Mouse (Mus musculus): ENCODE results near the gene Slc44a5. TPM values are rescaled to one million over a fixed set of nuclear protein-coding genes. Genes with fewer than 3 reads are reported as not detected.

The Slc44a5 gene
- polyA plus RNA-seq, 1 experiment from 2014 or later = 1.4 TPM

GRCm38 (mm10) chr3:154208479-154208878, 235.2 kb downstream of the Slc44a5 start:
- Histone ChIP-seq H3K27me3 (ENCODE audit: control insufficient read depth, insufficient read depth, low read length) (no peaks in the 10 kb centered on the region), H3K36me3 (ENCODE audit: control insufficient read depth, insufficient read depth, low read length) (no peaks in the 10 kb centered on the region), H3K4me3 (ENCODE audit: control insufficient read depth in 1 of 2, insufficient read depth in 1 of 2, low read depth in 1 of 2, low read length in 2 of 2) (no peak overlapping the region), H3K9me3 (ENCODE audit: control insufficient read depth, low read length) (no peaks in the 10 kb centered on the region), H3K9ac (ENCODE audit: low read length) (no peak overlapping the region), H3K4me1 (ENCODE audit: control insufficient read depth in 2 of 2, insufficient read depth in 2 of 2, low read length in 2 of 2) (no peaks in the 10 kb centered on the region; a peak in 1 of 4 replicates), H3K4me2 (ENCODE audit: low read length) (no peak overlapping the region), H3K27ac (replicated peaks in 1 of 2; ENCODE audit: control insufficient read depth in 1 of 2, insufficient read depth in 1 of 2, low read depth in 2 of 2, low read length in 2 of 2) (no peak overlapping the region)
- WGBS = 92% methylated on average over 2 of the region's 2 CpGs
- ATAC-seq (ENCODE audit: insufficient number of reproducible peaks, insufficient read depth, low FRiP score, low read depth) = no peak

DNA sequence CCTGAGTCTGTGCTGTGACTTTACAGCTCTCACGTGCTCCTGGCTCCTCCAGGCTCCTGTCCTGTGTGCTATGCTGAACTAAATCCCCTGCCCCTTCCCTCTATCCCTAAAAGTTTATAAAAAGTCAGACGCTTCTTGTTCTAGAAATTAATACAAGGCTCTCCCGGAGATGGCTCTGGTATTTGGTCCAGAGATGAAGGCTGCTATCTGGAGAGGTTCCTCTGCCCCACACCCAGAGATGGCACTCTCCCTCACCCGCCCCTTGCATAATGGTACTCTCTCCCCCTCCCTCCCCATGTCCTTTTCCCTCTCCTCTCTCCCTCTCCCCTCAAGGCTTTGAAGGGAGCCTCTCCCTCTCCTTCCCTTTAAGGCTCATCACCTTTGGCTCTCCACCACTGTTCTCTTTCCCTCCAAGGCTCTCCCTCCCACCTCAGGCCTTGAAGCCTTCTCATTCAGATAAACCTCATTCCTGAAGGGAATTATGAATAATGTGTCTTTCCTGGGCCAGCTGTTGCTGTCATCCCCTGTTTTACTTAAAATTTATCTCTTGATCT, 236.0 kb downstream of the Slc44a5 start:
- WGBS = 37% methylated on average over 4 of the region's 4 CpGs
- Histone ChIP-seq H3K9ac (ENCODE audit: low read length) (no peak overlapping the region), H3K36me3 (ENCODE audit: control insufficient read depth, insufficient read depth, low read length) (no peaks in the 10 kb centered on the region), H3K27me3 (ENCODE audit: control insufficient read depth, insufficient read depth, low read length) (no peaks in the 10 kb centered on the region), H3K4me2 (ENCODE audit: low read length) (no peak overlapping the region), H3K27ac (replicated peaks in 1 of 2; ENCODE audit: control insufficient read depth in 1 of 2, insufficient read depth in 1 of 2, low read depth in 2 of 2, low read length in 2 of 2) (no peak overlapping the region), H3K4me3 (ENCODE audit: control insufficient read depth in 1 of 2, insufficient read depth in 1 of 2, low read depth in 1 of 2, low read length in 2 of 2) (no peak overlapping the region), H3K4me1 (ENCODE audit: control insufficient read depth in 2 of 2, insufficient read depth in 2 of 2, low read length in 2 of 2) (no peaks in the 10 kb centered on the region; a peak in 1 of 4 replicates), H3K9me3 (ENCODE audit: control insufficient read depth, low read length) (no peaks in the 10 kb centered on the region)
- ATAC-seq (ENCODE audit: insufficient number of reproducible peaks, insufficient read depth, low FRiP score, low read depth) = no peak

DNA sequence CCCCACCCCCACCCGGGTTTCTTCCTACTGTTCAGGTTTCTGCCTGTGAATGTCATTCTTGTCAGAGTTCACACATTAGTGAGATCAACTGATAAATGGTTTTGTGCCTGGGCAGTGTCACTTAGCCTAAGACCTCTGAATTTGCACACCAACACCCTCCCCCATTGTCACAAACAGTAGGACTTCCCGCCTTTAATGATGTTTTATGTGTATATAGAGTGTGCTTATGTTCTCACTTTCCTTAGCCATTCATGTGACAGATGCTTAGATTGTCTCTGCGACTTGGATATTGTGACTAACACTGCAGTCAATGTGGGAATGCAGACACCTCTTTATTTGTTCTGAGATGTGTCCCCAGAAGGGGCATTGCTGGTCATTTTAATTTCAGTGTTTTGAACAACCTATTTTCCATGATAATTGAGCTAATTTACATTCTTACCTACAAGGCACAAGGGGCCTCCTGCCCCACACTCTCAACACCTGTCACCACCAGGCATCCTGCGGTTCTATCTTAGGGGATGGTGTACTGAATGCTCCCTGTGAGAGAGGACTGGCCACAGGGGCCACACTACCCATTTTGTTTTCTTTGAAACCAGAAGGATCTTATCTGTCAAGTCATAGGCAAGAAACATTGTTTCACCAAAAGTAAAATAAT, 236.7 kb downstream of the Slc44a5 start:
- 24% methylated on average over 4 of the region's 4 CpGs for WGBS
- Histone ChIP-seq H3K9ac (ENCODE audit: low read length) (no peak overlapping the region), H3K27ac (replicated peaks in 1 of 2; ENCODE audit: control insufficient read depth in 1 of 2, insufficient read depth in 1 of 2, low read depth in 2 of 2, low read length in 2 of 2) (no peak overlapping the region)

GRCm38 (mm10) chr3:154210431-154211055, 237.3 kb downstream of the Slc44a5 start:
- Histone ChIP-seq H3K27ac (replicated peaks in 1 of 2; ENCODE audit: control insufficient read depth in 1 of 2, insufficient read depth in 1 of 2, low read depth in 2 of 2, low read length in 2 of 2) (no peak overlapping the region), H3K4me2 (ENCODE audit: low read length) (no peak overlapping the region), H3K36me3 (ENCODE audit: control insufficient read depth, insufficient read depth, low read length) (no peaks in the 10 kb centered on the region), H3K4me3 (ENCODE audit: control insufficient read depth in 1 of 2, insufficient read depth in 1 of 2, low read depth in 1 of 2, low read length in 2 of 2) (no peak overlapping the region), H3K9ac (ENCODE audit: low read length) (no peak overlapping the region), H3K4me1 (ENCODE audit: control insufficient read depth in 2 of 2, insufficient read depth in 2 of 2, low read length in 2 of 2) (peaks cover 3 to 4% of the 10 kb centered on the region in 2 experiments; a peak in 2 of 4 replicates), H3K9me3 (ENCODE audit: control insufficient read depth, low read length) (no peaks in the 10 kb centered on the region), H3K27me3 (ENCODE audit: control insufficient read depth, insufficient read depth, low read length) (no peaks in the 10 kb centered on the region)
- ATAC-seq (ENCODE audit: insufficient number of reproducible peaks, insufficient read depth, low FRiP score, low read depth) = no peak
- WGBS = 61% methylated on average over 10 of the region's 10 CpGs

More for the DNA sequence above, 236.7 kb downstream of the Slc44a5 start:
- no peaks in the 10 kb centered on the region for H3K9me3 ChIP-seq (ENCODE audit: control insufficient read depth, low read length)
- no peak overlapping the region for H3K4me3 ChIP-seq (ENCODE audit: control insufficient read depth in 1 of 2, insufficient read depth in 1 of 2, low read depth in 1 of 2, low read length in 2 of 2)
- H3K4me2 ChIP-seq (ENCODE audit: low read length) = no peak overlapping the region
- H3K27me3 ChIP-seq (ENCODE audit: control insufficient read depth, insufficient read depth, low read length) = no peaks in the 10 kb centered on the region
- no peaks in the 10 kb centered on the region for H3K36me3 ChIP-seq (ENCODE audit: control insufficient read depth, insufficient read depth, low read length)
- H3K4me1 ChIP-seq (ENCODE audit: control insufficient read depth in 2 of 2, insufficient read depth in 2 of 2, low read length in 2 of 2) = no peaks in the 10 kb centered on the region; a peak in 1 of 4 replicates
- no peak for ATAC-seq (ENCODE audit: insufficient number of reproducible peaks, insufficient read depth, low FRiP score, low read depth)

- H3K4me1 ChIP-seq (ENCODE audit: control insufficient read depth in 2 of 2, insufficient read depth in 2 of 2, low read length in 2 of 2) = peaks cover 4 to 6% of the 10 kb centered on the region in 2 experiments; a peak in 2 of 4 replicates
- no peak overlapping the region for H3K27ac ChIP-seq (replicated peaks in 1 of 2; ENCODE audit: control insufficient read depth in 1 of 2, insufficient read depth in 1 of 2, low read depth in 2 of 2, low read length in 2 of 2)
- no peak overlapping the region for H3K4me2 ChIP-seq (ENCODE audit: low read length)
- H3K9me3 ChIP-seq (ENCODE audit: control insufficient read depth, low read length) = no peaks in the 10 kb centered on the region
- no peaks in the 10 kb centered on the region for H3K36me3 ChIP-seq (ENCODE audit: control insufficient read depth, insufficient read depth, low read length)
- H3K9ac ChIP-seq (ENCODE audit: low read length) = no peak overlapping the region
- no peak for ATAC-seq (ENCODE audit: insufficient number of reproducible peaks, insufficient read depth, low FRiP score, low read depth)
- H3K27me3 ChIP-seq (ENCODE audit: control insufficient read depth, insufficient read depth, low read length) = no peaks in the 10 kb centered on the region
- H3K4me3 ChIP-seq (ENCODE audit: control insufficient read depth in 1 of 2, insufficient read depth in 1 of 2, low read depth in 1 of 2, low read length in 2 of 2) = no peak overlapping the region
- WGBS = 68% methylated on average over 2 of the region's 2 CpGs
Observed at GRCm38 (mm10) chr3:154212551-154212950, 239.3 kb downstream of the Slc44a5 start.

- peaks cover 4 to 6% of the 10 kb centered on the region in 2 experiments; a peak in 2 of 4 replicates for H3K4me1 ChIP-seq (ENCODE audit: control insufficient read depth in 2 of 2, insufficient read depth in 2 of 2, low read length in 2 of 2)
- peak overlapping the region; percentile 5 to 33; a peak in 2 of 4 replicates for H3K27ac ChIP-seq (replicated peaks in 1 of 2; ENCODE audit: control insufficient read depth in 1 of 2, insufficient read depth in 1 of 2, low read depth in 2 of 2, low read length in 2 of 2)
- 45% methylated on average over 7 of the region's 7 CpGs for WGBS
- no peaks in the 10 kb centered on the region for H3K27me3 ChIP-seq (ENCODE audit: control insufficient read depth, insufficient read depth, low read length)
- H3K9ac ChIP-seq (ENCODE audit: low read length) = no peak overlapping the region
- ATAC-seq (ENCODE audit: insufficient number of reproducible peaks, insufficient read depth, low FRiP score, low read depth) = no peak
- no peak overlapping the region for H3K4me3 ChIP-seq (ENCODE audit: control insufficient read depth in 1 of 2, insufficient read depth in 1 of 2, low read depth in 1 of 2, low read length in 2 of 2)
- H3K9me3 ChIP-seq (ENCODE audit: control insufficient read depth, low read length) = no peaks in the 10 kb centered on the region
- no peaks in the 10 kb centered on the region for H3K36me3 ChIP-seq (ENCODE audit: control insufficient read depth, insufficient read depth, low read length)
- H3K4me2 ChIP-seq (ENCODE audit: low read length) = no peak overlapping the region
Observed at GRCm38 (mm10) chr3:154215309-154215708, 242.1 kb downstream of the Slc44a5 start.

GRCm38 (mm10) chr3:154215779-154216178, 242.5 kb downstream of the Slc44a5 start:
- Histone ChIP-seq H3K4me2 (ENCODE audit: low read length) (no peak overlapping the region), H3K4me3 (ENCODE audit: control insufficient read depth in 1 of 2, insufficient read depth in 1 of 2, low read depth in 1 of 2, low read length in 2 of 2) (no peak overlapping the region), H3K27ac (replicated peaks in 1 of 2; ENCODE audit: control insufficient read depth in 1 of 2, insufficient read depth in 1 of 2, low read depth in 2 of 2, low read length in 2 of 2) (0 out of 4 replicates have a peak overlapping the region, but pooled peaks of 1 of the 2 experiments have one; percentile 33), H3K9ac (ENCODE audit: low read length) (no peak overlapping the region), H3K4me1 (ENCODE audit: control insufficient read depth in 2 of 2, insufficient read depth in 2 of 2, low read length in 2 of 2) (peaks cover 4 to 6% of the 10 kb centered on the region in 2 experiments; a peak in 2 of 4 replicates), H3K36me3 (ENCODE audit: control insufficient read depth, insufficient read depth, low read length) (no peaks in the 10 kb centered on the region), H3K27me3 (ENCODE audit: control insufficient read depth, insufficient read depth, low read length) (no peaks in the 10 kb centered on the region), H3K9me3 (ENCODE audit: control insufficient read depth, low read length) (no peaks in the 10 kb centered on the region)
- ATAC-seq (ENCODE audit: insufficient number of reproducible peaks, insufficient read depth, low FRiP score, low read depth) = no peak

All from heart, embryonic 14.5 days (tissue).